Mouse (Mus musculus): ENCODE data around the gene Sorcs2. TPM values are rescaled to one million over a fixed set of nuclear protein-coding genes. Genes with fewer than 3 reads are reported as not detected.

Gene Sorcs2
- polyA plus RNA-seq, 1 experiment = 2.5 TPM

DNA sequence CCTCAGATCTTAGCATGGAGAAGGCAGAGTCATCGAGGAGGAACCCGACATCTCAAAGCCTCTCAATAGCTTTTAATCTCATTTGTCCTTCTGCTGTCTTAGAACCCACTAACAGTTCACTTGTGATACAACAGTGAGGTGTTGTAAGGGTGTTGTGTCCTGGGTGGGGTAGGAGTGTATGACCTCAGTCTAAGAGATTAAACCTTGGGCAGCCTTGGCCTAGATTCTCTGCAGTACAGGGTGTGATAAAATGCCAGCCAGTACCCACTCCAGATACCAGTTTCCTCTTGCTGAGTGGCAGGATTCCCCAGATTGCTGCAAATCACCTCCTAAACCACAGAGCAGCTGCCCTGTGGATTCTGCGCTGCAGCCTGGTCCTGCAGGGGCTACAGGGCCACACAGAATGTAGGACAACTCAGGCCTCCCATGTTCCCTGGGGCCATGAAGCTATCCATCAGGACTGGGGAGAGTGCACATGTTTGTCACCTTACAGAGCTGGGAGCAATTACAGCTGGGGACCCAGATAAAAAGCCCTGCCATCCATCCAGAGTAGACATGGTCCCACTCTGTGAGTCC is 130.7 kb downstream of the Sorcs2 start:
- H3K27ac ChIP-seq (ENCODE audit: control insufficient read depth, insufficient read depth, low read depth, low read length, poor library complexity) = no peak overlapping the region
- WGBS = 83% methylated on average over 3 of the region's 3 CpGs
- TF ChIP-seq CTCF (IDR thresholded peaks at IDR 0.05; ENCODE audit: control insufficient read depth, insufficient read depth, low read length) (no peak), POLR2A (IDR thresholded peaks at IDR 0.05; ENCODE audit: borderline replicate concordance, control insufficient read depth, low read depth, low read length) (no peak)
- no peaks in the 10 kb centered on the region for H3K4me1 ChIP-seq (ENCODE audit: control insufficient read depth, insufficient read depth, low read length)
- no peak overlapping the region for H3K4me3 ChIP-seq (replicated peaks; ENCODE audit: control insufficient read depth, low read depth, low read length)

GRCm38 (mm10) chr5:36260862-36261261 is 137.1 kb downstream of the Sorcs2 start:
- H3K4me3 ChIP-seq (replicated peaks; ENCODE audit: control insufficient read depth, low read depth, low read length) = no peak overlapping the region
- no peaks in the 10 kb centered on the region for H3K4me1 ChIP-seq (ENCODE audit: control insufficient read depth, insufficient read depth, low read length)
- TF ChIP-seq CTCF (IDR thresholded peaks at IDR 0.05; ENCODE audit: control insufficient read depth, insufficient read depth, low read length) (no peak), POLR2A (IDR thresholded peaks at IDR 0.05; ENCODE audit: borderline replicate concordance, control insufficient read depth, low read depth, low read length) (no peak)
- WGBS = 80% methylated on average over 12 of the region's 12 CpGs
- no peak overlapping the region for H3K27ac ChIP-seq (ENCODE audit: control insufficient read depth, insufficient read depth, low read depth, low read length, poor library complexity)

- TF ChIP-seq POLR2A (IDR thresholded peaks at IDR 0.05; ENCODE audit: borderline replicate concordance, control insufficient read depth, low read depth, low read length) = no peak
- no peak for TF ChIP-seq CTCF (IDR thresholded peaks at IDR 0.05; ENCODE audit: control insufficient read depth, insufficient read depth, low read length)
- Histone ChIP-seq H3K27ac (ENCODE audit: control insufficient read depth, insufficient read depth, low read depth, low read length, poor library complexity) (no peak overlapping the region), H3K4me3 (replicated peaks; ENCODE audit: control insufficient read depth, low read depth, low read length) (no peak overlapping the region), H3K4me1 (ENCODE audit: control insufficient read depth, insufficient read depth, low read length) (no peaks in the 10 kb centered on the region)
- 69% methylated on average over 6 of the region's 6 CpGs for WGBS
Observed at GRCm38 (mm10) chr5:36259691-36260124, 138.2 kb downstream of the Sorcs2 start.

DNA sequence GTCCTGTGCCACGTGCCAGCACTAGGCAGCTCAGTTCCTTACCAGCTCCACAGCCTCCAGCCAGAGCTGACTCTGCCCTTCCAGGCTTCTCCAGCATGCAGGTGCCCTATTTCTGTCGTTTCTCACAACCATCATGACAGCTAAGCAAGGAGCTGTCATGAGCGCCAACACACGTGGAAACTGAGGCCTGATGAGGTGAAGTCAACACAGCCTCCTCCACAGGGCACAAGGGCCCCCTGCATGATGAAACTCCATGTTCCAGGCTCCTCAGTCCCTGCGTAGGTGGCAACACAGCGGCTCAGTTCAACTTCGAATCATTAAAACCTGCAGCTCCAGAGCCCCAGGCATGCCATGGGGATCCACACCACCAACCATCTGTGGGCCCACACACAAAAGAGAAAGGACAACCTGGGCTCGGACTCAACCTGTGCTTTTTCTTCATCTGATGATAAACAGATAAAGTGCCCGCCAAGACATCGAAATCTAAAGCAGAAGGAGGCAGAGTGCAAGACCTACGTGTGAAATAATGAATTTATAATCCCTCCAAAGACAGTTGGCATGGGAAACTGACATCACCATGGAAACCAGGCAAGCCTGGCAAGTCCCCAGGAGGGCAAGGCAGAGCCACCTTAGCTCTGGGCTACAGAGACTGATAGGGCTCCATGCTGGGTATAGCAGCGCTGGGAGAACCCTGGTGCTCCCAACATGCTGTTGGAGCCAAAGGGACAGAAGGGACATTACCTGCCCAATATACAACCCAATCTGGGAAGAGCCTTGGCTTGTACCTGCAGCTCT is 139.4 kb downstream of the Sorcs2 start:
- Histone ChIP-seq H3K4me1 (ENCODE audit: control insufficient read depth, insufficient read depth, low read length) (no peaks in the 10 kb centered on the region), H3K27ac (ENCODE audit: control insufficient read depth, insufficient read depth, low read depth, low read length, poor library complexity) (no peak overlapping the region), H3K4me3 (replicated peaks; ENCODE audit: control insufficient read depth, low read depth, low read length) (no peak overlapping the region)
- WGBS = 81% methylated on average over 12 of the region's 12 CpGs
- TF ChIP-seq POLR2A (IDR thresholded peaks at IDR 0.05; ENCODE audit: borderline replicate concordance, control insufficient read depth, low read depth, low read length) (no peak), CTCF (IDR thresholded peaks at IDR 0.05; ENCODE audit: control insufficient read depth, insufficient read depth, low read length) (no peak)

GRCm38 (mm10) chr5:36257008-36257407 is 140.9 kb downstream of the Sorcs2 start:
- 78% methylated on average over 5 of the region's 5 CpGs for WGBS

GRCm38 (mm10) chr5:36254642-36255516 is 143.1 kb downstream of the Sorcs2 start:
- Histone ChIP-seq H3K4me1 (ENCODE audit: control insufficient read depth, insufficient read depth, low read length) (no peaks in the 10 kb centered on the region), H3K27ac (ENCODE audit: control insufficient read depth, insufficient read depth, low read depth, low read length, poor library complexity) (no peak overlapping the region), H3K4me3 (replicated peaks; ENCODE audit: control insufficient read depth, low read depth, low read length) (no peak overlapping the region)
- TF ChIP-seq POLR2A (IDR thresholded peaks at IDR 0.05; ENCODE audit: borderline replicate concordance, control insufficient read depth, low read depth, low read length) (no peak), CTCF (IDR thresholded peaks at IDR 0.05; ENCODE audit: control insufficient read depth, insufficient read depth, low read length) (no peak)
- WGBS = 62% methylated on average over 18 of the region's 18 CpGs

More at GRCm38 (mm10) chr5:36257008-36257407, 140.9 kb downstream of the Sorcs2 start:
- TF ChIP-seq CTCF (IDR thresholded peaks at IDR 0.05; ENCODE audit: control insufficient read depth, insufficient read depth, low read length) (no peak), POLR2A (IDR thresholded peaks at IDR 0.05; ENCODE audit: borderline replicate concordance, control insufficient read depth, low read depth, low read length) (no peak)
- Histone ChIP-seq H3K4me1 (ENCODE audit: control insufficient read depth, insufficient read depth, low read length) (no peaks in the 10 kb centered on the region), H3K27ac (ENCODE audit: control insufficient read depth, insufficient read depth, low read depth, low read length, poor library complexity) (no peak overlapping the region), H3K4me3 (replicated peaks; ENCODE audit: control insufficient read depth, low read depth, low read length) (no peak overlapping the region)

DNA sequence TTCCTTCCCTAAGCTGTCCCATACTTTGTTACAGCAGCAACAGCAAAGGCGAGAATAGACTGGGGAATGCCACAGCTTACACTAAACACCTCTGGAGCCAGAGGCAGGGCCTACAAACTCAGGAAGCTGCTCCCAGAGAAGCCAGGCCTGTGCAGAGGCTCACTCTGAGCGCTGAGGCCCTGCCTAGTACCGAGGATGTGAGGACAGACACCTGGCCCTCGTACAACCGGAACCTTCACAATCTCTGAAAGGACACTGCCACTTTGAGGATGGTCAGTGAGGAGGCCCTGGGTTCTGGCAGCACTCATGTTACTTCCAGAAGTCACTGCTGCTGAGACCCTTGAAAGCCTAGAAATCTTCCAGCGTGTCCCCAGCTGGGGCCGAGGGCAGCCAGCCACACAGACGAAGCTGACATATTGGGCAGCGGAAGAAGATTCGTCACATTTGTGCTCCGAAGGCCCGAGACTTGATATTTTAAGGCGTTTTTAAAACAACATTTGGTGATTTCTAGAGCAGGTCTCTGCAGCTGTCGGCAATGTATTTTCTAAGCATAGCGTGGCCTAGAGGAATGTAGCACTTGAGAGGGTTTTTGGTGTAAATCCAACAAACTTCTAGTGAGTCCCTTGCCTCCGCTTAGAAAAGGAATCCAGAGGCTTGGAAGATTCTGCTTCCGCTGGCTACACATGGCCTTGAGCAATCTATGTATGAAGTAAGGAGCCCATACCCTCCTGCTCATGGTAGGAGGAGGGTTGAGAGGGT is 145.0 kb downstream of the Sorcs2 start:
- Histone ChIP-seq H3K4me3 (replicated peaks; ENCODE audit: control insufficient read depth, low read depth, low read length) (no peak overlapping the region), H3K4me1 (ENCODE audit: control insufficient read depth, insufficient read depth, low read length) (no peaks in the 10 kb centered on the region), H3K27ac (ENCODE audit: control insufficient read depth, insufficient read depth, low read depth, low read length, poor library complexity) (no peak overlapping the region)
- TF ChIP-seq POLR2A (IDR thresholded peaks at IDR 0.05; ENCODE audit: borderline replicate concordance, control insufficient read depth, low read depth, low read length) (no peak), CTCF (IDR thresholded peaks at IDR 0.05; ENCODE audit: control insufficient read depth, insufficient read depth, low read length) (no peak)
- WGBS = 88% methylated on average over 17 of the region's 17 CpGs
